8 mouse cellular contexts compared by ENCODE assay signal in the genomic region with DNA sequence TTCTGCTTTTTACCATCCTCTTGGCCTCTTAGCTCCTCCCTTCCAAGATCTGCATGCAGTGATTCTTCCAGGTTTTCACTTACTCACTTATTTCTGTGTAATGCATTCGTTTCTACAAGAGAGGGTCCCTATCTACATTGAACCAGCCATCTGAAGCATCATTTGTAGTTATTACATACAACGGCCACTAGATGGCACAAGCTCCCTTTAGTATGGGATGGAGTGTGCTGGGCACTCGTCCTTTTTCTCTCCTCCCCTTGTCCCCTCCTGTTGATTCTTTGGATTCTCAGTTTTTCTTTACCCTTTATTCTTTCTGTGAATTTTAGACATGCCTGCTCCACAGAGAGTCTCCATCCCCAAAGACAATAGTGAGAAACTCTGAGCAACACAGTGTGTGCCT. TPM values are rescaled to one million over a fixed set of nuclear protein-coding genes. Genes with fewer than 3 reads are reported as not detected.
DNase-seq lines count a peak whose midpoint lies in the region; ATAC-seq lines count a peak whose summit lies in the region.

No protein-coding gene starts in this region.

- H3K27me3 ChIP-seq in midbrain, embryonic 16.5 days (ENCODE audit: control insufficient read depth, insufficient read depth, low read depth, low read length), result no peaks in the 10 kb centered on the region; the same call in 1 of the 2 replicates

- no peak overlapping the region for H3K27ac ChIP-seq in midbrain, embryonic 16.5 days (ENCODE audit: low read length)

- WGBS in large intestine, adult 2 months, result 4% methylated on average over 3 of the region's 3 CpGs
- WGBS in midbrain, embryonic 16.5 days, result 3% methylated on average over 3 of the region's 3 CpGs

- H3K4me2 ChIP-seq in midbrain, embryonic 16.5 days (ENCODE audit: low read length), result no peak overlapping the region

- no peaks in the 10 kb centered on the region for H3K9me3 ChIP-seq in midbrain, embryonic 16.5 days (replicated peaks; ENCODE audit: control insufficient read depth, low read length, poor library complexity, severe bottlenecking)

- H3K4me1 ChIP-seq in midbrain, embryonic 16.5 days (ENCODE audit: control insufficient read depth, insufficient read depth, low read length), result peaks cover 2% of the 10 kb centered on the region; the same call in 1 of the 2 replicates

- no peak overlapping the region for H3K9ac ChIP-seq in midbrain, embryonic 16.5 days (ENCODE audit: low read depth, low read length)

- DNase-seq in heart, adult 18-20 months, result peak; percentile 17 to 58
- no peak for DNase-seq in heart, adult 9 months (ENCODE audit: low spot score in 2 of 2)
- peak; percentile 24 for DNase-seq in CD4-positive helper T cell, adult 2 months (ENCODE audit: low read depth, low spot score)
- peak; percentile 29 for DNase-seq in c-Kit-positive CD71-positive TER-119-negative erythroid progenitor cells, embryonic 14.5 days (ENCODE audit: low read depth)
- DNase-seq in frontal cortex, postnatal 36 days (ENCODE audit: low spot score in 2 of 2), result peak; percentile 15 to 24
- DNase-seq in large intestine, adult 2 months (ENCODE audit: low read depth, low spot score), result peak; percentile 21
- DNase-seq in testis, postnatal 14 days (ENCODE audit: low spot score), result no peak

- no peak overlapping the region for H3K4me3 ChIP-seq in midbrain, embryonic 16.5 days (ENCODE audit: low read depth, low read length)

- no peaks in the 10 kb centered on the region for H3K36me3 ChIP-seq in midbrain, embryonic 16.5 days (ENCODE audit: control insufficient read depth, insufficient read depth, low read length)

- ATAC-seq in midbrain, embryonic 16.5 days, result peak; percentile 89

RNA-seq across cellular contexts. Expression of a gene that starts 15.8 kb away (rescaled TPM):
- total RNA-seq in heart, adult 18-20 months (2021), result under 1 TPM in 1 of 2 experiments, not detected in 1; 0.21 TPM
- polyA plus RNA-seq in large intestine, adult 2 months (2012; rRNA removed), result 0.04 and 0.06 TPM in 2 replicates
- 19.3 and 19.4 TPM in 2 replicates for polyA plus RNA-seq in midbrain, embryonic 16.5 days (2015; fragmentation: Nextera tagmentation; extraction: Ambion mirVana)

Comparison
In these comparisons a context has a peak if more than half of its experiments do, and no peak if none do; other contexts are left out.
1. DNase-seq: peak in heart, adult 18-20 months (2 of 2), CD4-positive helper T cell, adult 2 months (single experiment), c-Kit-positive CD71-positive TER-119-negative erythroid progenitor cells, embryonic 14.5 days (single experiment), frontal cortex, postnatal 36 days (2 of 2) and large intestine, adult 2 months (single experiment); none in heart, adult 9 months (0 of 2) and testis, postnatal 14 days (single experiment).
2. RNA of a gene that starts 15.8 kb away (polyA plus RNA-seq): 19.3 to 19.4 TPM in midbrain, embryonic 16.5 days; 0.04 to 0.06 TPM in large intestine, adult 2 months; every median in the first group is over 10 times any median in the second.